Mouse (Mus musculus): ENCODE measurements at regions not wholly inside any gene's neighbourhood (a gene's known extent, or its start where the extent isn't known, plus 50 kb on each side); places are given as distances from the start of the nearest gene placed in this dataset.

DNA sequence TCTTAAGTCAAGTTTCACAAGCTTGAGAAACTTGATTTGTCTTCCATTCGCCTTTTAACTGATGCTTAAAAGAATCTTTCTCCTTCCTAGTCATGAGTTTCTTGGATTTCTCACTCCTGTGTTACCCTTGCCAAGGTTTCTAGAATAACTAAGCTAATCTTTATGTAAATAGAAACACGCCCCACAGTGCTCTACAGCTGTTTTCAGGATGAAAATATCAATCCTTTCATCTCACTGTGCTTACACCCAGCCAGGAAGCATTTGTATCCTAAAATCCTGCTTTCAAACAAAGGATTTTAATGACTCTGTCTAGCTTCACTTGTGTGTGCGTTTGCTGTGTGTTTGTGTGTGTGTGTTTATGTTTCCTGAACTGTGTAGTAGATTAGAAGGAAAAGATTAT lies 119.5 kb upstream of the Hcn1 start:
- TF ChIP-seq MYOG (IDR thresholded peaks at IDR 0.05; ENCODE audit: control insufficient read depth, extremely low read depth, insufficient read length) = no peak
- TF ChIP-seq CTCF (IDR thresholded peaks at IDR 0.05; ENCODE audit: control insufficient read depth, insufficient read depth, insufficient read length) = no peak
- no peak for TF ChIP-seq MYOD1 (IDR thresholded peaks at IDR 0.05; ENCODE audit: control insufficient read depth, insufficient read length, low read depth)

Measured in C2C12 (cell line).